Mouse (Mus musculus) heart, embryonic 13.5 days (tissue): Measurements from ENCODE around the gene Cxadr. TPM values are rescaled to one million over a fixed set of nuclear protein-coding genes. Genes with fewer than 3 reads are reported as not detected.

ENCODE experiments used
- ATAC-seq: fragments of 200-750 bp; cut with Nextera tagmentation; 2 replicates; pipeline ENCODE4 v1.8.0; 2017; ENCODE audit warnings: moderate TSS enrichment; ENCODE audit not compliant: insufficient number of reproducible peaks, low FRiP score, low TSS enrichment; ENCODE audit errors: extremely low read depth
- H3K27ac ChIP-seq: fragments of 300-500 bp; sonication (generic); replicated peaks from 2 replicates; pipeline ENCODE4 v1.5.1; 2015; ENCODE audit warnings: moderate library complexity, mild to moderate bottlenecking, inconsistent platforms
- H3K27me3 ChIP-seq: fragments of 300-500 bp; sonication (generic); replicated peaks from 2 replicates; pipeline ENCODE4 v1.6.1; 2015; ENCODE audit warnings: mild to moderate bottlenecking, inconsistent platforms
- H3K36me3 ChIP-seq: fragments of 300-500 bp; sonication (generic); 2 replicates; pipeline ENCODE4 v1.6.1; 2015; ENCODE audit warnings: mild to moderate bottlenecking, inconsistent platforms
- H3K4me1 ChIP-seq: fragments of 300-500 bp; sonication (generic); 2 replicates; pipeline ENCODE4 v1.6.1; 2015; ENCODE audit warnings: inconsistent platforms
- H3K4me2 ChIP-seq: fragments of 300-500 bp; sonication (generic); 2 replicates; pipeline ENCODE4 v1.6.1; 2015; ENCODE audit warnings: inconsistent platforms, mild to moderate bottlenecking, moderate library complexity
- H3K4me3 ChIP-seq: fragments of 300-500 bp; sonication (generic); 2 replicates; pipeline ENCODE4 v1.5.1; 2015; ENCODE audit warnings: moderate library complexity, mild to moderate bottlenecking, inconsistent platforms
- H3K9ac ChIP-seq: fragments of 300-500 bp; sonication (generic); 2 replicates; pipeline ENCODE4 v1.6.1; 2015; ENCODE audit warnings: inconsistent platforms, mild to moderate bottlenecking, moderate library complexity
- H3K9me3 ChIP-seq: fragments of 300-500 bp; sonication (generic); 2 replicates; pipeline ENCODE4 v1.6.1; 2016; ENCODE audit warnings: inconsistent platforms
- WGBS: fragments of 180-500 bp; shearing (Covaris S2); methylation state at CpG from one replicate; pipeline ENCODE4 v1.1.7; 2015; ENCODE audit warnings: mixed read lengths; 5-methylcytosine and 5-hydroxymethylcytosine counted together
- polyA plus RNA-seq: library from polyadenylated mRNA; unstranded; fragments of >200 nt; fragmentation: Nextera tagmentation; extraction: Ambion mirVana; gene quantifications from 2 replicates; pipeline ENCODE4 v1.2.1, GENCODE M21; 2015

Gene Cxadr
- polyA plus RNA-seq, 1 experiment from 2014 or later = 28.3 TPM

DNA sequence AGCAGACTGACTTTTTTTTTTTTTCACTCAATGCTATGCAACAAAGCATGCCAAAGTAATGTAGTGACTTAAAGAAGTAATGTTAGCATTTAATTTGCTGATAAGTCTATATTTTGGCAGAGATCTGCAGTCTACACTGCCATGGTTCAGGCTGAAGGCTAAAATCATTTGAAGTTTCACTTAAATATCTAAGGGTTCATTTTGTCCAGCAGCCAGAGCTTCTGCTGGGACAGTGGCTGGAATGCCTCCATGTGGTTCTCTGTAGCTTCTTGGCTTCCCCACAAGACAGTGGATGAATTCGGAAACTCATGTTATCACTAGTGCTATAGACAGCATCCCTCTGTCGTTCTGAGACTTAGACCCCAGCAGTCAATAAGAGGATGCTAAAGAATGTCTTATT is 105.4 kb downstream of the Cxadr start:
- H3K4me1 ChIP-seq = peaks cover 7% of the 10 kb centered on the region
- H3K36me3 ChIP-seq = no peaks in the 10 kb centered on the region
- H3K4me3 ChIP-seq = no peak overlapping the region
- WGBS = 58% methylated on average over 2 of the region's 2 CpGs
- H3K4me2 ChIP-seq = no peak overlapping the region
- H3K9ac ChIP-seq = no peak overlapping the region
- H3K27me3 ChIP-seq = no peaks in the 10 kb centered on the region
- H3K9me3 ChIP-seq = no peaks in the 10 kb centered on the region
- H3K27ac ChIP-seq = no peak overlapping the region
- no peak for ATAC-seq

DNA sequence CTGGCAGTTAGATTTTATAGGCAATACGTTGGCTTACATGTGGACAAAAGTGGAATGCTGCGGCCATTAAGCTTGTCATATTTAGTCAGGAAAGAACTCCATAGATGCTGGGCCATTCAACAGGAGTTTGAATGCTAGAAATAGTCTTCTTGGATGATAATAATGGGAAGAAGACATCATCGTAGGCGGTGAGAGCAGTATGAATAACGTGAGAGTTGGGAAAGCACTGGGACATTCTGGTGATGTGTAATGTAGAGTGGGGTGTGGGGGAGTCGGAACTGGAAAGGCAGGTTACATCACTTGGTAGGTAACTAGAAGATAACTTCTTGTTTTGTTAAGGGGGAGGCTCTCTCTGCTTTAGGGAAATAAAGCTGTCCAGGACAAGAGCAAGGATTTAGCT is 106.6 kb downstream of the Cxadr start:
- H3K36me3 ChIP-seq = no peaks in the 10 kb centered on the region
- no peaks in the 10 kb centered on the region for H3K9me3 ChIP-seq
- WGBS = 80% methylated on average over 6 of the region's 6 CpGs
- no peak overlapping the region for H3K9ac ChIP-seq
- H3K4me3 ChIP-seq = no peak overlapping the region
- no peak for ATAC-seq
- H3K27ac ChIP-seq = no peak overlapping the region
- H3K4me2 ChIP-seq = no peak overlapping the region
- H3K4me1 ChIP-seq = no peaks in the 10 kb centered on the region
- no peaks in the 10 kb centered on the region for H3K27me3 ChIP-seq

Other genes with a start within 250 kb of the Cxadr start
- gene Btg3, start 75.7 kb downstream of the Cxadr start, polyA plus RNA-seq = 64.5 and 76.0 TPM in 2 replicates